Mouse (Mus musculus): Measurements from ENCODE around the gene Stx1b. TPM values are rescaled to one million over a fixed set of nuclear protein-coding genes. Genes with fewer than 3 reads are reported as not detected.

Stx1b gene
- total RNA-seq, 1 experiment from 2014 or later, result not detected

GRCm38 (mm10) chr7:127820836-127821509, 3.4 kb downstream of the Stx1b start:
- no peak for ATAC-seq (ENCODE audit: extremely low read depth, insufficient number of reproducible peaks, low FRiP score, poor library complexity, severe bottlenecking)

- no peak for ATAC-seq (ENCODE audit: extremely low read depth, insufficient number of reproducible peaks, low FRiP score, poor library complexity, severe bottlenecking)
Observed at GRCm38 (mm10) chr7:127817776-127818175, 6.6 kb downstream of the Stx1b start.

- no peak for ATAC-seq (ENCODE audit: extremely low read depth, insufficient number of reproducible peaks, low FRiP score, poor library complexity, severe bottlenecking)
Observed at GRCm38 (mm10) chr7:127817053-127817452, 7.3 kb downstream of the Stx1b start.

GRCm38 (mm10) chr7:127815954-127816821, 8.2 kb downstream of the Stx1b start:
- no peak for ATAC-seq (ENCODE audit: extremely low read depth, insufficient number of reproducible peaks, low FRiP score, poor library complexity, severe bottlenecking)

GRCm38 (mm10) chr7:127815116-127815665, 9.2 kb downstream of the Stx1b start:
- ATAC-seq (ENCODE audit: extremely low read depth, insufficient number of reproducible peaks, low FRiP score, poor library complexity, severe bottlenecking), result no peak

- ATAC-seq (ENCODE audit: extremely low read depth, insufficient number of reproducible peaks, low FRiP score, poor library complexity, severe bottlenecking), result no peak
Observed at GRCm38 (mm10) chr7:127814241-127814921, 10.0 kb downstream of the Stx1b start.

GRCm38 (mm10) chr7:127813821-127814220, 10.5 kb downstream of the Stx1b start:
- ATAC-seq (ENCODE audit: extremely low read depth, insufficient number of reproducible peaks, low FRiP score, poor library complexity, severe bottlenecking), result no peak

- ATAC-seq (ENCODE audit: extremely low read depth, insufficient number of reproducible peaks, low FRiP score, poor library complexity, severe bottlenecking), result no peak
Observed at GRCm38 (mm10) chr7:127812292-127812691, 12.1 kb downstream of the Stx1b start.

- no peak for ATAC-seq (ENCODE audit: extremely low read depth, insufficient number of reproducible peaks, low FRiP score, poor library complexity, severe bottlenecking)
Observed at GRCm38 (mm10) chr7:127811240-127811639, 13.1 kb downstream of the Stx1b start.

- ATAC-seq (ENCODE audit: extremely low read depth, insufficient number of reproducible peaks, low FRiP score, poor library complexity, severe bottlenecking), result no peak
Observed at GRCm38 (mm10) chr7:127810650-127811049, 13.7 kb downstream of the Stx1b start.

- ATAC-seq (ENCODE audit: extremely low read depth, insufficient number of reproducible peaks, low FRiP score, poor library complexity, severe bottlenecking), result no peak
Observed at GRCm38 (mm10) chr7:127809846-127810245, 14.5 kb downstream of the Stx1b start.

GRCm38 (mm10) chr7:127808821-127809220, 15.5 kb downstream of the Stx1b start:
- no peak for ATAC-seq (ENCODE audit: extremely low read depth, insufficient number of reproducible peaks, low FRiP score, poor library complexity, severe bottlenecking)

- ATAC-seq (ENCODE audit: extremely low read depth, insufficient number of reproducible peaks, low FRiP score, poor library complexity, severe bottlenecking), result no peak
Observed at GRCm38 (mm10) chr7:127802313-127802712, 22.0 kb downstream of the Stx1b start.

GRCm38 (mm10) chr7:127801010-127801621, 23.2 kb downstream of the Stx1b start:
- ATAC-seq (ENCODE audit: extremely low read depth, insufficient number of reproducible peaks, low FRiP score, poor library complexity, severe bottlenecking), result no peak

GRCm38 (mm10) chr7:127800435-127801009, 23.8 kb downstream of the Stx1b start, which contains the start of gene Hsd3b7:
TSS of gene Hsd3b7 (plus strand) at chr7:127800604.
- ATAC-seq (ENCODE audit: extremely low read depth, insufficient number of reproducible peaks, low FRiP score, poor library complexity, severe bottlenecking), result peak; percentile 57; the same call in 1 of the 2 replicates

- no peak for ATAC-seq (ENCODE audit: extremely low read depth, insufficient number of reproducible peaks, low FRiP score, poor library complexity, severe bottlenecking)
Observed at GRCm38 (mm10) chr7:127799738-127800137, 24.6 kb downstream of the Stx1b start.

- no peak for ATAC-seq (ENCODE audit: extremely low read depth, insufficient number of reproducible peaks, low FRiP score, poor library complexity, severe bottlenecking)
Observed at GRCm38 (mm10) chr7:127799211-127799610, 25.1 kb downstream of the Stx1b start.

GRCm38 (mm10) chr7:127798591-127798990, 25.8 kb downstream of the Stx1b start:
- ATAC-seq (ENCODE audit: extremely low read depth, insufficient number of reproducible peaks, low FRiP score, poor library complexity, severe bottlenecking), result no peak

All from neutrophil, adult 5-6 weeks (primary cell).